Mouse (Mus musculus) heart, embryonic 14.5 days (tissue): ENCODE results near the gene Pdcd5. TPM values are rescaled to one million over a fixed set of nuclear protein-coding genes. Genes with fewer than 3 reads are reported as not detected.

Source experiments
- ATAC-seq: fragments of 200-750 bp; cut with Nextera tagmentation; 2 replicates; pipeline ENCODE4 v1.8.0; 2017; ENCODE audit warnings: low read depth, moderate TSS enrichment; ENCODE audit not compliant: insufficient number of reproducible peaks, insufficient read depth, low FRiP score
- H3K27ac ChIP-seq, 2 experiments: fragments of 200-500 bp in 1 of 2; fragments of 300-500 bp in 1 of 2; sonication (generic) in 1 of 2; replicated peaks in 1 of 2; 2 replicates each; pipeline ENCODE4 v1.5.1; 2012 to 2014; ENCODE audit warnings: low read depth in 2 of 2, low read length in 2 of 2, control low read depth in 1 of 2, mild to moderate bottlenecking in 1 of 2, mixed read lengths in 1 of 2; ENCODE audit not compliant: control insufficient read depth in 1 of 2, insufficient read depth in 1 of 2
- H3K27me3 ChIP-seq: fragments of 300-500 bp; sonication (generic); 2 replicates; pipeline ENCODE4 v1.6.1; 2014; ENCODE audit warnings: mild to moderate bottlenecking, low read length, control low read depth; ENCODE audit not compliant: control insufficient read depth, insufficient read depth
- H3K36me3 ChIP-seq: fragments of 300-500 bp; sonication (generic); 2 replicates; pipeline ENCODE4 v1.6.1; 2014; ENCODE audit warnings: mild to moderate bottlenecking, control low read depth, low read length, mixed read lengths; ENCODE audit not compliant: control insufficient read depth, insufficient read depth
- H3K4me1 ChIP-seq, 2 experiments: fragments of 200-500 bp in 1 of 2; fragments of 300-500 bp in 1 of 2; sonication (generic) in 1 of 2; 2 replicates each; pipeline ENCODE4 v1.6.1; 2012 to 2014; ENCODE audit warnings: low read length in 2 of 2, control low read depth in 1 of 2, mixed read lengths in 1 of 2; ENCODE audit not compliant: control insufficient read depth in 2 of 2, insufficient read depth in 2 of 2
- H3K4me2 ChIP-seq: fragments of 300-500 bp; sonication (generic); 2 replicates; pipeline ENCODE4 v1.6.1; 2014; ENCODE audit warnings: mild to moderate bottlenecking, low read length
- H3K4me3 ChIP-seq, 2 experiments: fragments of 200-500 bp in 1 of 2; fragments of 300-500 bp in 1 of 2; sonication (generic) in 1 of 2; 2 replicates each; pipeline ENCODE4 v1.5.1; 2012 to 2014; ENCODE audit warnings: low read length in 2 of 2, mild to moderate bottlenecking in 2 of 2, control low read depth in 1 of 2, low read depth in 1 of 2, moderate library complexity in 1 of 2; ENCODE audit not compliant: control insufficient read depth in 1 of 2, insufficient read depth in 1 of 2
- H3K9ac ChIP-seq: fragments of 300-500 bp; sonication (generic); 2 replicates; pipeline ENCODE4 v1.6.1; 2014; ENCODE audit warnings: mild to moderate bottlenecking, low read length
- H3K9me3 ChIP-seq: fragments of 300-500 bp; sonication (generic); 2 replicates; pipeline ENCODE4 v1.6.1; 2016; ENCODE audit warnings: low read length, control low read depth; ENCODE audit not compliant: control insufficient read depth
- WGBS: fragments of 180-500 bp; shearing (Covaris S2); extraction: QIAGEN DNeasy Blood & Tissue Kit; methylation state at CpG from one replicate; pipeline ENCODE4 v1.1.7; 2014; 5-methylcytosine and 5-hydroxymethylcytosine counted together
- polyA plus RNA-seq: library from polyadenylated mRNA; unstranded; fragments of >200 nt; fragmentation: Nextera tagmentation; extraction: Ambion mirVana; gene quantifications from 2 replicates; pipeline ENCODE4 v1.2.1, GENCODE M21; 2014

Pdcd5 gene
- polyA plus RNA-seq, 1 experiment from 2014 or later = 316 TPM

DNA sequence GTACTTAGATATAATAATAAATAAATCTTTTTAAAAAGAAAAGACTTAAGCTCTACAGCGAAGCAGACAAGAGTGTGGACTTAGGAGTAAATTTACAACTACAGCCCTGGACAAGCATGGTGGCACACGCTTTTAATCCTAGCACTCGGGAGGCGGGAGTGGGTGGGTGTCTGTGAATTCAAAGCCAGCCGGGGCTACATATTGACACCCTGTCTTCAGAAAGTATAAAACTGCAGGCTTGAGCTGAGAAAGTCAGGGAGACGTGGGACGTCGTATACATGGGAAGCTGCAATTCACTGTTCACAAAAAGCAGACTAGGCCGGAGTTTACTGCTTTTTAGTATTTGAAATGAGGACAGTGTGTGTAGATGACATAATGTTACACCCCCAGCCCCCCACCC is 10.4 kb downstream of the Pdcd5 start:
- H3K9me3 ChIP-seq = no peaks in the 10 kb centered on the region
- H3K4me1 ChIP-seq = peaks cover 0 to 2% of the 10 kb centered on the region in 2 experiments; a peak in 1 of 4 replicates
- no peak overlapping the region for H3K27ac ChIP-seq
- H3K4me2 ChIP-seq = no peak overlapping the region
- no peaks in the 10 kb centered on the region for H3K27me3 ChIP-seq
- peaks cover 73% of the 10 kb centered on the region for H3K36me3 ChIP-seq
- no peak overlapping the region for H3K9ac ChIP-seq
- no peak overlapping the region for H3K4me3 ChIP-seq
- 89% methylated on average over 9 of the region's 9 CpGs for WGBS
- ATAC-seq = no peak

DNA sequence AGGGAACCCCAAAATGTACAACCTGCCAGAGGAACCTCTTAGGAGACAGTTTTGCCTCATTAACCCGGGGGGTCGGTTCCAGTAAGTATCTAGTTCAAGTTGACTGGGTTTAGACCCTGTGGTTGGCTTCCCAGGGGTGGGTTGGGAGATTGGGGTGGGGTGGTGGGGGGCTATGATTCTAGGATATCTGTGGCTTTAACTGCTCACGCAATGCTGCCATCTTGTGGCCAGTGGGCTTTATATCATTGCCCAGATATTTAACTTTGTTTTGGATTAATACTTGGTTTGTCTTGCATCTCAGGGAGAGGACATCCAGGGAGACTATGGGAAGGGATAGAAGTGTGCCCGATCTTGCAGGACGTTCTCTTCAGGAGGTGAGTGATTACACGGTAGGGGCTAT is 11.1 kb downstream of the Pdcd5 start:
- WGBS = 62% methylated on average over 6 of the region's 6 CpGs

DNA sequence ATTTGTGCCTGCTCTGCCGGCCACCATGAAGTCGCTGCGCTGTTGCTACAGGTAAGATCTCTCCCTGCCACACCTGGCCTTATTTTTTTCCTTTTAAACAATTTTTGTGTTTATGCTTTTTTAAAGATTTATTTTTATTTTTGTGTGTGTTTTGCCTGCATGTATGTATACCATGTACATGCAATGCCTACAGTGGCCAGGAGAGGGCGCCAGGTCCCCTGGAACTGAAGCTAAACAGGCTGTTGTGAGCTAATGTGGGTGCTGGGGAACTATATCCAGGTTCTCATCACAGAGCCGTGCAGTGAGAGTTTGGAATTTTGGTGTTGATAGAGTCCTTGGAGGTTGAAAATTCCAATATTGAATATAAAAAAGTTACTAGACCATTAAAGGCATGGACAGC is 18.8 kb downstream of the Pdcd5 start:
- H3K36me3 ChIP-seq = peaks cover 78% of the 10 kb centered on the region
- 73% methylated on average over 5 of the region's 5 CpGs for WGBS

More for the DNA sequence above, 11.1 kb downstream of the Pdcd5 start:
- Histone ChIP-seq H3K9me3 (no peaks in the 10 kb centered on the region), H3K27ac (no peak overlapping the region), H3K36me3 (peaks cover 73% of the 10 kb centered on the region), H3K4me2 (no peak overlapping the region), H3K4me3 (no peak overlapping the region), H3K9ac (no peak overlapping the region), H3K27me3 (no peaks in the 10 kb centered on the region), H3K4me1 (peaks cover 0 to 2% of the 10 kb centered on the region in 2 experiments; a peak in 1 of 4 replicates)
- no peak for ATAC-seq

DNA sequence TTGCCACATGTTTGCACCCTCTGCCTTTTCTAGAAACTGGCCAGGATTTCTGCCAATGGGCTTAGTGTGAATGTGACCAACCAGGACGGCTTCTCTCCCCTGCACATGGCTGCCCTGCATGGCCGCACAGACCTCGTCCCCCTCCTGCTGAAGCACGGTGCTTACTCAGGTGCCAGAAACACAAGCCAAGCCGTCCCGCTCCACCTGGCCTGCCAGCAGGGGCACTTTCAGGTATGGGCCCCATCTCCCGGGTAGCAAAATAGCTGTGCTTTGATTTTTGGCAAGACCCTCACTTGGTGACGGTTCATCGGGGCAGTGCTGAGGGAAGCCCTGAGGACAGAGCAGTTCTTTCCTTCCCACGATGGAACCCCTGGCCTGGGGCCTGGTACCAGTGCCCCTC is 19.9 kb downstream of the Pdcd5 start:
- 91% methylated on average over 10 of the region's 10 CpGs for WGBS
- ATAC-seq = no peak
- Histone ChIP-seq H3K36me3 (peaks cover 79% of the 10 kb centered on the region), H3K4me3 (no peak overlapping the region), H3K9me3 (no peaks in the 10 kb centered on the region), H3K4me2 (no peak overlapping the region), H3K4me1 (no peaks in the 10 kb centered on the region), H3K27ac (no peak overlapping the region), H3K27me3 (no peaks in the 10 kb centered on the region), H3K9ac (no peak overlapping the region)

More for the DNA sequence above, 18.8 kb downstream of the Pdcd5 start:
- Histone ChIP-seq H3K4me2 (no peak overlapping the region), H3K27ac (no peak overlapping the region), H3K4me1 (no peaks in the 10 kb centered on the region), H3K9me3 (no peaks in the 10 kb centered on the region), H3K27me3 (no peaks in the 10 kb centered on the region), H3K4me3 (no peak overlapping the region), H3K9ac (no peak overlapping the region)
- ATAC-seq = no peak

DNA sequence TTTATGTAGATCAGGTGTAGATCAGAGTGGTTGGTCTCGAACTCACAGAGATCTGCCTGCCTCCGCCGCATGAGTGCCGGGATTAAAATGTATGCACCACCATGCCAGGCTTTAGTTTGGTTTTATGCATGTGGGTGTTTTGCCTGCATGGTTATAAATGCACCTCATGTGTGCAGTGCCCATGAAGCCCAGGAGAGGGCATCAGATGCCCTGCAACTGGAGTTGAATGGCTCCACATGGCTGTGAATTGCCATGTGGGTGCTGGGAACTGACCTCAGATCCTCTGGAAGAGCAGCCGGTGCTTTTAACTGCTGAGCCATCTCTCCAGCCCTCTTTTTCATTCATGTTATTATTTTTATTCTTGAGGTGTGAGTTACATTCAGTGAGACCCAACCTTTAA is 21.3 kb downstream of the Pdcd5 start:
- ATAC-seq = no peak
- no peak overlapping the region for H3K27ac ChIP-seq
- H3K4me3 ChIP-seq = no peak overlapping the region
- H3K36me3 ChIP-seq = peaks cover 78% of the 10 kb centered on the region
- WGBS = 93% methylated on average over 5 of the region's 5 CpGs
- H3K9ac ChIP-seq = no peak overlapping the region
- H3K9me3 ChIP-seq = no peaks in the 10 kb centered on the region
- no peaks in the 10 kb centered on the region for H3K27me3 ChIP-seq
- H3K4me1 ChIP-seq = no peaks in the 10 kb centered on the region
- H3K4me2 ChIP-seq = no peak overlapping the region

DNA sequence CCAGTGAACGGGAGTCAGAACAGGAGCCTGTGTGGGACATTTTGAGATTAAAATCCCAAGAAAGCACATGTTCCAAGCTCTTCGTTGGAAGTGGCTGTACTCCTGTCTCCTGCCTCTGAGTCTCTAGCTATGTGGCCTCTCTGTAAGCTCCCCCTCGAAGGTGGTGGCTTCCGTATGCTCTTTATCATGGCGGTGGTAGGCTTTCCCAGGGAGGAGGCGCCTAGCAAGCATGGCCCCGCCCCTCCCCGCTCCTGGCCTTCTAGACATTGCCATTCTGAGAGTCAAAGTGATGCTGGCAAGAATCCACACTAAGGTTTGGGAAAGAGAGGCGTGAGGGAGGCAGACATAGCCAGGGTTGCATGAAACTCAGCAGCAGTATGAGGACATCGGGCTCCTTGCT is 24.7 kb downstream of the Pdcd5 start:
- no peaks in the 10 kb centered on the region for H3K9me3 ChIP-seq
- no peak overlapping the region for H3K9ac ChIP-seq
- H3K27me3 ChIP-seq = no peaks in the 10 kb centered on the region
- no peak overlapping the region for H3K4me2 ChIP-seq
- H3K4me3 ChIP-seq = no peak overlapping the region
- H3K4me1 ChIP-seq = no peaks in the 10 kb centered on the region
- 86% methylated on average over 10 of the region's 10 CpGs for WGBS
- H3K36me3 ChIP-seq = peaks cover 80% of the 10 kb centered on the region
- no peak for ATAC-seq
- H3K27ac ChIP-seq = no peak overlapping the region

DNA sequence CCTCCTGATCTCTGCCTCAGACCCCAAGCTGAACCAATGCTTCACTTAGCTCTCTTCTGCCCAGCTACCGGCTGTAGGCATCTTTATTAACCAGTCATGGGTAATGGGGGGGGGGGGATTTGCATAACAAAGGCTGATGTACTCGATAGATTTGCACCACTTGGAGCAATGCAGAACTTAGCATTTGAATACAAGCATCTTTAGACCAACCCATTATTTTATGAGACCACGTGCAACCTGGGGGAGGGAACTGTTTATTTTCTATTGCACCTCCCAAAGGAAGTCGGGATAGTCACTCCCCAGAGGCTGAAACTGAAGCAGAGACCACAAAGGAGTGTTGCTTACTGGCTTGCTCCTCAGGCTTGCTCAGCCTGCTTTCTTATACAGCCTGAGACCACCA is 29.8 kb downstream of the Pdcd5 start:
- 88% methylated on average over 4 of the region's 4 CpGs for WGBS
- no peak for ATAC-seq
- no peaks in the 10 kb centered on the region for H3K9me3 ChIP-seq
- H3K27ac ChIP-seq = no peak overlapping the region
- no peak overlapping the region for H3K4me2 ChIP-seq
- peaks cover 80% of the 10 kb centered on the region for H3K36me3 ChIP-seq
- H3K4me3 ChIP-seq = no peak overlapping the region
- H3K4me1 ChIP-seq = no peaks in the 10 kb centered on the region
- no peaks in the 10 kb centered on the region for H3K27me3 ChIP-seq
- no peak overlapping the region for H3K9ac ChIP-seq

DNA sequence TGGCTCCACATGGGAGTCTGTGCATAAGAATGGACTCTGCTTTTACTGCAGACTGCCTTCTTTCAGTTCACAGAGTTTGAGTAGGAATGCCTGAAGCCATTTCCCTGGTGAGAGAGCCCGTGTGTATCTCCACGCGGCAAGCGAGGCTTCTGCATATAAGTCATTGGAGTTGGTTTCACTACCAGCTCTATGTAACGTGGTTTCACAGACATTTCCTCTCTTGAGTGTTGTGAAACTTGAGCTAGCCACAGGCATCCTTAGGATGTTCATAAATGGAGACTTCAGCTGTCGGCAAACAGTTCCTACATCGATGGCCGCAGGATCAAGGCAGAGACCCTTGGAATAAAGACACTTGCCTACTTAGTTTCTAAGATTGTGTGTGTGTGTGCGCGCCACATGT is 38.1 kb downstream of the Pdcd5 start:
- Histone ChIP-seq H3K9ac (no peak overlapping the region), H3K4me3 (no peak overlapping the region), H3K36me3 (peaks cover 73% of the 10 kb centered on the region), H3K4me2 (no peak overlapping the region), H3K27ac (no peak overlapping the region), H3K9me3 (no peaks in the 10 kb centered on the region), H3K27me3 (no peaks in the 10 kb centered on the region), H3K4me1 (no peaks in the 10 kb centered on the region)
- ATAC-seq = no peak
- 93% methylated on average over 10 of the region's 10 CpGs for WGBS
